Comparison of ENCODE assay signal across 10 mouse cellular contexts in the genomic region with DNA sequence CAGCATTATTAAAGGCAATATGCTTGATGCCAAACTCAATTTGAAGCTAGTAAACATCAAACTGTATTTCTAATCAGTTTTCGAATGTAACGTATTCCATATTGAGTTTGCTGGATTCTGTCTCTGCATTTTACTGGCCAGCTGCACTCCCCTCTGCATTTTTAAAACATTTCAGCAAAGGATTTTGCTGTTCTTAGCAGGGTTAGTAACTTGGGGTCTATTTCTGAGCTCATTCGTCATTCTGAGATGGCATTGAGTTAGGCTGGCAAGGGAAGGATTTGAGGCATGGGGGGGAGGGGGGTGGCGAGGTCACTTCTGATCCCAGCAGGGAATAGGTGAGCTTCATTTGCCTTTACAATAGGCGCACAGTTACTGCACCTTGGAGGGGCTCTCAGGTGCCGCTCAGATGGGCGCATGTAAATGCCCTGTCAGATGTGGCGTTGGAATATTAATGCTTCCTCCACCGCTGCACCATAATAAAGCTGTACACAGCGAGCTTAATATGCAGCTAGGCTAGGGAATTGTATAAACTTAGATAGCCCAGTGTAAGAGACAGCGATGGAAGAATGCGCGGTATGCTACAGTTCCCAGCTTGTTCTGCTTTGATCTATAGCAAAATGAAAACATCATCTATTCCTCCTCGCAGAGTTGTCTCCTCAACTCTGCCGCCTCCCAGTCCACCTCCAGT. TPM values are rescaled to one million over a fixed set of nuclear protein-coding genes. Genes with fewer than 3 reads are reported as not detected.
A peak's percentile ranks its signal among the peaks of the same experiment; 100 is the strongest.
DNase-seq lines count a peak whose midpoint lies in the region; ATAC-seq and TF ChIP-seq lines count a peak whose summit lies in the region.
"Had no signal": no experiment of that assay in that cellular context is flagged by ENCODE, and none has a peak within 500 bp of the region (broad histone marks: within the 10 kb centered on the region; RNA-seq: fewer than 3 reads in every experiment).

No protein-coding gene starts in this region.

- no peaks in the 10 kb centered on the region for H3K27me3 ChIP-seq in embryonic facial prominence, embryonic 12.5 days
- H3K27me3 ChIP-seq in embryonic facial prominence, embryonic 10.5 days (replicated peaks; ENCODE audit: low read depth, poor library complexity, severe bottlenecking): peaks cover 10% of the 10 kb centered on the region
- H3K27me3 ChIP-seq in lung, embryonic 14.5 days (ENCODE audit: insufficient read depth, low read length): no peaks in the 10 kb centered on the region
- no peaks in the 10 kb centered on the region for H3K27me3 ChIP-seq in lung, postnatal 0 days (replicated peaks; ENCODE audit: insufficient read depth, low read length)
- no peaks in the 10 kb centered on the region for H3K27me3 ChIP-seq in limb, embryonic 15.5 days
- H3K27me3 ChIP-seq in stomach, postnatal 0 days (ENCODE audit: control insufficient read depth, insufficient read depth, low read length): no peaks in the 10 kb centered on the region

- WGBS in embryonic facial prominence, embryonic 12.5 days: 25% methylated on average over 15 of the region's 15 CpGs
- 28% methylated on average over 15 of the region's 15 CpGs for WGBS in embryonic facial prominence, embryonic 10.5 days
- WGBS in lung, embryonic 14.5 days: 22% methylated on average over 15 of the region's 15 CpGs
- 44% methylated on average over 15 of the region's 15 CpGs for WGBS in lung, postnatal 0 days
- 28% methylated on average over 15 of the region's 15 CpGs for WGBS in limb, embryonic 15.5 days
- WGBS in stomach, postnatal 0 days: 36% methylated on average over 15 of the region's 15 CpGs

- H3K4me1 ChIP-seq in embryonic facial prominence, embryonic 12.5 days: peaks cover 49% of the 10 kb centered on the region
- H3K4me1 ChIP-seq in embryonic facial prominence, embryonic 10.5 days: peaks cover 43% of the 10 kb centered on the region
- H3K4me1 ChIP-seq in lung, embryonic 14.5 days (ENCODE audit: insufficient read depth): peaks cover 21% of the 10 kb centered on the region
- H3K4me1 ChIP-seq in lung, postnatal 0 days (ENCODE audit: insufficient read depth, low read depth, low read length): no peaks in the 10 kb centered on the region
- peaks cover 41% of the 10 kb centered on the region for H3K4me1 ChIP-seq in limb, embryonic 15.5 days
- peaks cover 5% of the 10 kb centered on the region for H3K4me1 ChIP-seq in stomach, postnatal 0 days (replicated peaks; ENCODE audit: control insufficient read depth, insufficient read depth)

- no peak for TF ChIP-seq CTCF in lung, embryonic 14.5 days (IDR thresholded peaks at IDR 0.05; ENCODE audit: low read depth)
- no peak for TF ChIP-seq CTCF in lung, postnatal 0 days (IDR thresholded peaks at IDR 0.05)
- no peak for TF ChIP-seq CTCF in stomach, postnatal 0 days (IDR thresholded peaks at IDR 0.05; ENCODE audit: low read depth)

- peaks cover 37% of the 10 kb centered on the region for H3K36me3 ChIP-seq in embryonic facial prominence, embryonic 12.5 days
- H3K36me3 ChIP-seq in embryonic facial prominence, embryonic 10.5 days (replicated peaks): peaks cover 56% of the 10 kb centered on the region
- H3K36me3 ChIP-seq in lung, embryonic 14.5 days (ENCODE audit: insufficient read depth): peaks cover 14% of the 10 kb centered on the region
- no peaks in the 10 kb centered on the region for H3K36me3 ChIP-seq in lung, postnatal 0 days (ENCODE audit: insufficient read depth, low read length)
- peaks cover 13% of the 10 kb centered on the region for H3K36me3 ChIP-seq in limb, embryonic 15.5 days
- no peaks in the 10 kb centered on the region for H3K36me3 ChIP-seq in stomach, postnatal 0 days (ENCODE audit: control insufficient read depth, insufficient read depth, low read length)

- DNase-seq in embryonic facial prominence, embryonic 10.5 days (ENCODE audit: low spot score): no peak
- DNase-seq in lung, embryonic 14.5 days: peak; percentile 68
- no peak for DNase-seq in lung, postnatal 0 days (ENCODE audit: low spot score)
- no peak for DNase-seq in stomach, postnatal 0 days (ENCODE audit: low spot score)
- no peak for DNase-seq in left cerebral cortex, postnatal 4 days
- DNase-seq in urinary bladder, adult 18-20 months (ENCODE audit: low spot score in 2 of 2): no peak
- DNase-seq: kidney, adult 18-20 months; lung, postnatal 36 days had no signal

- H3K4me3 ChIP-seq in embryonic facial prominence, embryonic 12.5 days: no peak overlapping the region
- H3K4me3 ChIP-seq in embryonic facial prominence, embryonic 10.5 days: no peak overlapping the region
- H3K4me3 ChIP-seq in lung, embryonic 14.5 days (ENCODE audit: low read depth, low read length): no peak overlapping the region
- no peak overlapping the region for H3K4me3 ChIP-seq in lung, postnatal 0 days (ENCODE audit: low read depth, low read length)
- H3K4me3 ChIP-seq in limb, embryonic 15.5 days: no peak overlapping the region
- no peak overlapping the region for H3K4me3 ChIP-seq in stomach, postnatal 0 days (ENCODE audit: low read depth, low read length)

- no peak for TF ChIP-seq EP300 in lung, postnatal 0 days (IDR thresholded peaks at IDR 0.05)
- TF ChIP-seq EP300 in stomach, postnatal 0 days (optimal IDR thresholded peaks at IDR 0.05): no peak

- peak overlapping the region; percentile 46; the same call in 1 of the 2 replicates for H3K27ac ChIP-seq in embryonic facial prominence, embryonic 12.5 days
- H3K27ac ChIP-seq in embryonic facial prominence, embryonic 10.5 days (replicated peaks): no peak overlapping the region
- H3K27ac ChIP-seq in lung, embryonic 14.5 days (ENCODE audit: low read depth): no peak overlapping the region
- H3K27ac ChIP-seq in lung, postnatal 0 days (ENCODE audit: low read length): no peak overlapping the region
- peak overlapping the region; percentile 57; the same call in 1 of the 2 replicates for H3K27ac ChIP-seq in limb, embryonic 15.5 days
- H3K27ac ChIP-seq in stomach, postnatal 0 days (replicated peaks): no peak overlapping the region

- peak overlapping the region; percentile 21 for H3K4me2 ChIP-seq in embryonic facial prominence, embryonic 12.5 days (replicated peaks)
- peak overlapping the region; percentile 8; the same call in 1 of the 2 replicates for H3K4me2 ChIP-seq in lung, embryonic 14.5 days
- no peak overlapping the region for H3K4me2 ChIP-seq in lung, postnatal 0 days (replicated peaks; ENCODE audit: low read depth, low read length)
- H3K4me2 ChIP-seq in limb, embryonic 15.5 days: peak overlapping the region; percentile 36
- H3K4me2 ChIP-seq in stomach, postnatal 0 days (replicated peaks; ENCODE audit: low read depth): peak overlapping the region; percentile 31; the same call in 1 of the 2 replicates

- no peak for ATAC-seq in embryonic facial prominence, embryonic 12.5 days (ENCODE audit: insufficient number of reproducible peaks, insufficient read depth, low FRiP score, low TSS enrichment)
- peak; percentile 62; the same call in 1 of the 2 replicates for ATAC-seq in lung, embryonic 14.5 days (ENCODE audit: insufficient read depth)
- ATAC-seq in lung, postnatal 0 days: no peak
- no peak for ATAC-seq in limb, embryonic 15.5 days (ENCODE audit: insufficient number of reproducible peaks, low FRiP score, low TSS enrichment, low read depth)
- no peak for ATAC-seq in stomach, postnatal 0 days (ENCODE audit: low FRiP score, low TSS enrichment)

- H3K9ac ChIP-seq in embryonic facial prominence, embryonic 12.5 days: no peak overlapping the region
- no peak overlapping the region for H3K9ac ChIP-seq in lung, embryonic 14.5 days
- H3K9ac ChIP-seq in lung, postnatal 0 days (replicated peaks; ENCODE audit: low read depth): no peak overlapping the region
- no peak overlapping the region for H3K9ac ChIP-seq in limb, embryonic 15.5 days
- H3K9ac ChIP-seq in stomach, postnatal 0 days (ENCODE audit: low read length): no peak overlapping the region

- H3K9me3 ChIP-seq in embryonic facial prominence, embryonic 12.5 days: no peaks in the 10 kb centered on the region
- no peaks in the 10 kb centered on the region for H3K9me3 ChIP-seq in embryonic facial prominence, embryonic 10.5 days
- H3K9me3 ChIP-seq in lung, embryonic 14.5 days (ENCODE audit: low read depth, low read length): no peaks in the 10 kb centered on the region
- no peaks in the 10 kb centered on the region for H3K9me3 ChIP-seq in lung, postnatal 0 days (ENCODE audit: low read length)
- no peaks in the 10 kb centered on the region for H3K9me3 ChIP-seq in limb, embryonic 15.5 days
- H3K9me3 ChIP-seq in stomach, postnatal 0 days (ENCODE audit: control insufficient read depth, low read length): no peaks in the 10 kb centered on the region

- intact Hi-C loops in left cerebral cortex, postnatal 4 days (cut with DNase I): loop anchor here (10.0 kb wide), 1 partner anchor 623 kb away; no protein-coding TSS in a partner anchor

RNA-seq across cellular contexts. Expression of a gene that starts 13.7 kb away (rescaled TPM):
- 80.5 and 86.3 TPM in 2 replicates for polyA plus RNA-seq in embryonic facial prominence, embryonic 12.5 days (2016; fragmentation: Nextera tagmentation; extraction: Ambion mirVana)
- 47.0 and 62.4 TPM in 2 replicates for polyA plus RNA-seq in embryonic facial prominence, embryonic 10.5 days (2016; fragmentation: Nextera tagmentation; extraction: Ambion mirVana)
- 18.6 and 21.1 TPM in 2 replicates for polyA plus RNA-seq in lung, embryonic 14.5 days (2014; fragmentation: Nextera tagmentation; extraction: Ambion mirVana)
- polyA plus RNA-seq in lung, postnatal 0 days (2015; fragmentation: Nextera tagmentation; extraction: Ambion mirVana): 2.4 and 2.6 TPM in 2 replicates
- 52.1 and 60.9 TPM in 2 replicates for polyA plus RNA-seq in limb, embryonic 15.5 days (2015; fragmentation: Nextera tagmentation; extraction: Ambion mirVana)
- 10.5 and 11.7 TPM in 2 replicates for polyA plus RNA-seq in stomach, postnatal 0 days (2015; fragmentation: Nextera tagmentation; extraction: Ambion mirVana)
- 100 to 1,000 TPM; 209 to 220 TPM for total RNA-seq in left cerebral cortex, postnatal 4 days (2021)

RNA-seq across cellular contexts. Expression of a gene that starts 16.7 kb away (rescaled TPM):
- not detected in 2 replicates for polyA plus RNA-seq in embryonic facial prominence, embryonic 12.5 days (2016; fragmentation: Nextera tagmentation; extraction: Ambion mirVana)
- polyA plus RNA-seq in embryonic facial prominence, embryonic 10.5 days (2016; fragmentation: Nextera tagmentation; extraction: Ambion mirVana): not detected in 2 replicates
- polyA plus RNA-seq in lung, embryonic 14.5 days (2014; fragmentation: Nextera tagmentation; extraction: Ambion mirVana): not detected in 2 replicates
- polyA plus RNA-seq in lung, postnatal 0 days (2015; fragmentation: Nextera tagmentation; extraction: Ambion mirVana): not detected in 2 replicates
- polyA plus RNA-seq in limb, embryonic 15.5 days (2015; fragmentation: Nextera tagmentation; extraction: Ambion mirVana): 0.20 TPM in 1 of 2 replicates, not detected in the other
- 0.27 TPM in 1 of 2 replicates, not detected in the other for polyA plus RNA-seq in stomach, postnatal 0 days (2015; fragmentation: Nextera tagmentation; extraction: Ambion mirVana)
- total RNA-seq in left cerebral cortex, postnatal 4 days (2021): under 1 TPM; 0.66 to 0.90 TPM

Comparison
In these comparisons a context has a peak if more than half of its experiments do, and no peak if none do; other contexts are left out.
1. H3K27ac ChIP-seq: peak in embryonic facial prominence, embryonic 12.5 days (single experiment) and limb, embryonic 15.5 days (single experiment); none in embryonic facial prominence, embryonic 10.5 days (single experiment), lung, embryonic 14.5 days (single experiment), lung, postnatal 0 days (single experiment) and stomach, postnatal 0 days (single experiment).